Mouse (Mus musculus) megakaryocyte, embryonic 14.5 days (primary cell): ENCODE measurements around the gene Clybl.

Experiments
- FLI1 ChIP-seq: IDR thresholded peaks from 2 replicates; pipeline ENCODE4 v1.6.1; 2012; ENCODE audit warnings: low read length, inconsistent platforms, mixed read lengths
- GATA1 ChIP-seq: IDR thresholded peaks from 3 replicates; pipeline ENCODE4 v1.6.1; 2012; ENCODE audit warnings: mixed read lengths, low read length, inconsistent platforms, borderline replicate concordance

GRCm38 (mm10) chr14:122330136-122330535 is 148.6 kb downstream of the Clybl start:
- TF ChIP-seq FLI1, result no peak
- no peak for TF ChIP-seq GATA1
